Mouse (Mus musculus): ENCODE data around the gene Padi3.

DNA sequence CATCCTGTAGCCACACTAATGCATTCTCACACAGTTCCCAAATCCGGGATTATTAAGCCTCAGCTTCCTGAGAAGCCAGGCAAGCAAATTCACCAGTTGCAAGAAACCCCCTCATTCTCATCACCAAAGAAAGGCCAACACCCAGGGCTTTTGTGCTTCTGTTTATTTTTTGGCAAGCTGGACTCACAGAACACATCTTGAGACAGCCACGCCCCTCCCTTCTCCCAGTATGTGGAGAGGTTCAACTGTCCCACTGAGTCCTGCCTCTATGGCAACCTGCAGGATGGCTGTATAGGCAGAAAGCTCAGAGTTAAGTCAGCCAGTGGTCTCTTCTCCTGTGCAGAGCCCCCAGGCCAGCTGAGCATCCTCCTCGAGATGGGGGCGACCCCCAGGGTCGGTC is 25.2 kb downstream of the Padi3 start:
- TF ChIP-seq CEBPB (IDR thresholded peaks at IDR 0.05; ENCODE audit: insufficient read depth, poor library complexity, severe bottlenecking), result no peak
- no peak for TF ChIP-seq USF1 (IDR thresholded peaks at IDR 0.05; ENCODE audit: low read depth)
- TF ChIP-seq MYOG (IDR thresholded peaks at IDR 0.05; ENCODE audit: control insufficient read depth in 1 of 3, insufficient read depth in 1 of 3, insufficient read length in 2 of 3, low read depth in 2 of 3), result no peak
- TF ChIP-seq TCF12 (IDR thresholded peaks at IDR 0.05; ENCODE audit: insufficient read depth, poor library complexity, severe bottlenecking), result no peak
- TF ChIP-seq POLR2A (IDR thresholded peaks at IDR 0.05; ENCODE audit: insufficient read length, low read depth), result no peak
- no peak for TF ChIP-seq TCF3 (IDR thresholded peaks at IDR 0.05; ENCODE audit: insufficient read length, low read depth)
- no peak for TF ChIP-seq MAX (IDR thresholded peaks at IDR 0.05; ENCODE audit: low read depth)
- TF ChIP-seq POLR2AphosphoS2 (IDR thresholded peaks at IDR 0.05; ENCODE audit: insufficient read length, low read depth), result no peak
- no peak for TF ChIP-seq E2F4 (IDR thresholded peaks at IDR 0.05; ENCODE audit: insufficient read depth)
